Mouse (Mus musculus) stomach, postnatal 0 days (tissue): ENCODE results near the gene Arl6ip1. TPM values are rescaled to one million over a fixed set of nuclear protein-coding genes. Genes with fewer than 3 reads are reported as not detected.

ENCODE experiments used
- ATAC-seq: fragments of 200-750 bp; cut with Nextera tagmentation; 2 replicates; pipeline ENCODE4 v1.8.0; 2017; ENCODE audit not compliant: low FRiP score, low TSS enrichment
- DNase-seq: peaks from one replicate; pipeline ENCODE4 v3.0.0-alpha.2; 2016; ENCODE audit warnings: low spot score
- H3K27ac ChIP-seq: fragments of 300-500 bp; sonication (generic); replicated peaks from 2 replicates; pipeline ENCODE4 v1.5.1; 2014; ENCODE audit warnings: mild to moderate bottlenecking, control low read depth
- H3K27me3 ChIP-seq: fragments of 300-500 bp; sonication (generic); 2 replicates; pipeline ENCODE4 v1.6.1; 2014; ENCODE audit warnings: low read length; ENCODE audit not compliant: control insufficient read depth, insufficient read depth
- H3K36me3 ChIP-seq: fragments of 300-500 bp; sonication (generic); 2 replicates; pipeline ENCODE4 v1.6.1; 2014; ENCODE audit warnings: low read length, mixed read lengths; ENCODE audit not compliant: control insufficient read depth, insufficient read depth
- H3K4me1 ChIP-seq: fragments of 300-500 bp; sonication (generic); replicated peaks from 2 replicates; pipeline ENCODE4 v1.6.1; 2014; ENCODE audit warnings: antibody characterized with exemption; ENCODE audit not compliant: control insufficient read depth, insufficient read depth
- H3K4me2 ChIP-seq: fragments of 300-500 bp; sonication (generic); replicated peaks from 2 replicates; pipeline ENCODE4 v1.6.1; 2014; ENCODE audit warnings: low read depth, mild to moderate bottlenecking, control low read depth, moderate library complexity
- H3K4me3 ChIP-seq: fragments of 300-500 bp; sonication (generic); 2 replicates; pipeline ENCODE4 v1.5.1; 2014; ENCODE audit warnings: low read depth, low read length, control low read depth
- H3K9ac ChIP-seq: fragments of 300-500 bp; sonication (generic); 2 replicates; pipeline ENCODE4 v1.6.1; 2014; ENCODE audit warnings: mild to moderate bottlenecking, low read length, control low read depth, mixed read lengths
- H3K9me3 ChIP-seq: fragments of 300-500 bp; sonication (generic); 2 replicates; pipeline ENCODE4 v1.6.1; 2016; ENCODE audit warnings: low read length; ENCODE audit not compliant: control insufficient read depth
- CTCF ChIP-seq: IDR thresholded peaks from 2 replicates; pipeline ENCODE4 v1.5.1; 2016; ENCODE audit warnings: antibody characterized with exemption, low read depth, mild to moderate bottlenecking, moderate library complexity
- EP300 ChIP-seq: optimal IDR thresholded peaks from 2 replicates; pipeline ENCODE3; 2016; ENCODE audit warnings: antibody characterized with exemption
- WGBS: fragments of 180-500 bp; shearing (Covaris S2); extraction: QIAGEN DNeasy Blood & Tissue Kit; methylation state at CpG from one replicate; pipeline ENCODE4 v1.1.7; 2014; 5-methylcytosine and 5-hydroxymethylcytosine counted together
- polyA plus RNA-seq: library from polyadenylated mRNA; unstranded; fragments of >200 nt; fragmentation: Nextera tagmentation; extraction: Ambion mirVana; gene quantifications from 2 replicates; pipeline ENCODE4 v1.2.1, GENCODE M21; 2015

Arl6ip1 gene
- polyA plus RNA-seq, 1 experiment from 2014 or later = 345 TPM

DNA sequence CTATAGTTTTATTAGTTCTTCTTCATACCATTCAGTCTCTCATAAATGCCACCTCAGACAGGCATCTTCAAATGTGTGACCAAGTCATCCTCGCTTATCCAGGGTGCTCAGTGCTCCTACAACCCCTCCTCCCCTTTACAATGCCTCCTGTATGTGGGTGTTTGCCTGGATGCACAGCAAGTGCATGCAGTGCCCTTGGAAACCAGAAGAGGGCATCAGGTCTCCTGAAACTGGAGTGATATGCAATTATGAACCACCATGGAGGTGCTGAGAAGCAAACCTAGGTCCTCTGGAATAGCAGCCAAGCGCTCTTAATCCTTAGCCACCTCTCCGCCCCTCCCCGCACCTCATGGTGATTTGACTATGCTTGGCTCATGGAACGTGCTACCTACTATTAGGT lies 50.4 kb downstream of the Arl6ip1 start:
- ATAC-seq = no peak
- TF ChIP-seq CTCF (peak; percentile 38), EP300 (no peak)
- H3K9me3 ChIP-seq = no peaks in the 10 kb centered on the region
- WGBS = 80% methylated on average over 5 of the region's 5 CpGs
- no peaks in the 10 kb centered on the region for H3K4me1 ChIP-seq
- H3K27me3 ChIP-seq = no peaks in the 10 kb centered on the region
- H3K27ac ChIP-seq = no peak overlapping the region
- H3K4me2 ChIP-seq = no peak overlapping the region
- no peaks in the 10 kb centered on the region for H3K36me3 ChIP-seq
- no peak overlapping the region for H3K9ac ChIP-seq
- DNase-seq = no peak
- no peak overlapping the region for H3K4me3 ChIP-seq

Other genes starting within 250 kb of the Arl6ip1 start
- 610 and 623 TPM in 2 replicates for gene Rps15a, start 13.5 kb downstream of the Arl6ip1 start, polyA plus RNA-seq
- gene Smg1, start 114.0 kb upstream of the Arl6ip1 start, polyA plus RNA-seq = 6.4 and 8.5 TPM in 2 replicates